Mouse (Mus musculus): ENCODE data around the gene Mlh3. TPM values are rescaled to one million over a fixed set of nuclear protein-coding genes. Genes with fewer than 3 reads are reported as not detected.

Gene Mlh3
- total and polyA plus RNA-seq, 3 experiments: 8.5 to 8.6 TPM; not detected in 1

DNA sequence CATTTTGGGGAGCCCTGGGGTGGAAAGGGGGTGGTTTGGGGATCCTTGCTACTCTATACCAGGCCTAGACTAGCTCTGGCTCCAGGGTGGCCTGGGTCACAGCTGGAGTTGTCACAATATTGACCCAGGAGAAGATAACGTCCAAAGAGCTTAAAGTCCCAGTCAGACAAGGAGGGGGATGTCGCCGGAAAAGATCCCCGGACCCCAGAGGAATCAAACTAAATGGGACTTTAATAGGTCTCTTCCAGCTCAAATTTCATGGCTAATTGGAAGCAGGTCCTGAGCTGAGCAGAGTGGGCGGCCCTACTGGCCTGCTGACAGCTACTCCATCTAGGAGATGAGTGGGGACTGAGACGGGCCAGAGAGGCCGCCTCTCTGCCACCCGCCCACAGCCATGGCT, 72.5 kb downstream of the Mlh3 start:
- TF ChIP-seq ETS1 (IDR thresholded peaks at IDR 0.05; ENCODE audit: low read depth, low read length) (no peak), MYB (IDR thresholded peaks at IDR 0.05; ENCODE audit: low read depth, low read length) (no peak), TAL1 (IDR thresholded peaks at IDR 0.05; ENCODE audit: low read length) (no peak), TBP (IDR thresholded peaks at IDR 0.05; ENCODE audit: low read depth, low read length) (no peak), SMC3 (IDR thresholded peaks at IDR 0.05; ENCODE audit: low read depth, low read length) (no peak), MEF2A (IDR thresholded peaks at IDR 0.05; ENCODE audit: extremely low read depth, insufficient replicate concordance, low read depth, low read length, poor library complexity, severe bottlenecking) (no peak), CHD1 (IDR thresholded peaks at IDR 0.05; ENCODE audit: low read depth, low read length) (no peak), POLR2AphosphoS2 (IDR thresholded peaks at IDR 0.05; ENCODE audit: low read length) (no peak), ZNF384 (IDR thresholded peaks at IDR 0.05; ENCODE audit: low read depth, low read length) (no peak), USF1 (IDR thresholded peaks at IDR 0.05; ENCODE audit: low read depth, low read length) (no peak), ZKSCAN1 (IDR thresholded peaks at IDR 0.05; ENCODE audit: low read depth, low read length) (no peak), MAX (IDR thresholded peaks at IDR 0.05; ENCODE audit: low read length) (no peak), SIN3A (IDR thresholded peaks at IDR 0.05; ENCODE audit: low read length) (no peak), E2F4 (IDR thresholded peaks at IDR 0.05; ENCODE audit: borderline replicate concordance, low read depth, low read length) (no peak), POLR2AphosphoS5 (IDR thresholded peaks at IDR 0.05; ENCODE audit: borderline replicate concordance, low read depth, low read length) (no peak), JUND (IDR thresholded peaks at IDR 0.05; ENCODE audit: low read depth, low read length) (no peak)
- Histone ChIP-seq H3K4me1 (ENCODE audit: control insufficient read depth in 1 of 2, insufficient read depth in 2 of 2, low read length in 2 of 2) (peaks cover 0 to 2% of the 10 kb centered on the region in 2 experiments; a peak in 2 of 4 replicates), H3K27ac (ENCODE audit: control insufficient read depth, low read depth, low read length) (no peak overlapping the region), H3K27me3 (ENCODE audit: control insufficient read depth in 1 of 2, insufficient read depth in 2 of 2, low read length in 2 of 2) (peaks cover 4% of the 10 kb centered on the region in 2 experiments; a peak in 3 of 4 replicates), H3K9me3 (replicated peaks; ENCODE audit: insufficient read depth, low read length) (no peaks in the 10 kb centered on the region), H3K9ac (ENCODE audit: control insufficient read depth, low read depth, low read length, poor library complexity, severe bottlenecking) (no peak overlapping the region), H3K4me3 (ENCODE audit: control insufficient read depth in 1 of 2, insufficient read depth in 1 of 2, low read depth in 2 of 2, low read length in 2 of 2) (no peak overlapping the region), H3K36me3 (ENCODE audit: control insufficient read depth in 1 of 2, insufficient read depth in 2 of 2, low read length in 2 of 2) (no peaks in the 10 kb centered on the region), H3K79me2 (ENCODE audit: control insufficient read depth, insufficient read depth, low read length, poor library complexity) (no peaks in the 10 kb centered on the region)
- DNase-seq (ENCODE audit: low read depth, low spot score): no peak

GRCm38 (mm10) chr12:85197371-85197770, 73.0 kb downstream of the Mlh3 start:
- H3K4me1 ChIP-seq (ENCODE audit: control insufficient read depth in 1 of 2, insufficient read depth in 2 of 2, low read length in 2 of 2): peaks cover 0 to 5% of the 10 kb centered on the region in 2 experiments; a peak in 2 of 4 replicates
- H3K27ac ChIP-seq (ENCODE audit: control insufficient read depth, low read depth, low read length): no peak overlapping the region
- H3K9me3 ChIP-seq (replicated peaks; ENCODE audit: insufficient read depth, low read length): no peaks in the 10 kb centered on the region
- H3K9ac ChIP-seq (ENCODE audit: control insufficient read depth, low read depth, low read length, poor library complexity, severe bottlenecking): no peak overlapping the region
- H3K36me3 ChIP-seq (ENCODE audit: control insufficient read depth in 1 of 2, insufficient read depth in 2 of 2, low read length in 2 of 2): no peaks in the 10 kb centered on the region
- TF ChIP-seq TBP (IDR thresholded peaks at IDR 0.05; ENCODE audit: low read depth, low read length) (no peak), ZC3H11A (IDR thresholded peaks at IDR 0.05; ENCODE audit: low read depth, low read length) (no peak)
- H3K4me3 ChIP-seq (ENCODE audit: control insufficient read depth in 1 of 2, insufficient read depth in 1 of 2, low read depth in 2 of 2, low read length in 2 of 2): no peak overlapping the region
- DNase-seq (ENCODE audit: low read depth, low spot score): no peak
- H3K27me3 ChIP-seq (ENCODE audit: control insufficient read depth in 1 of 2, insufficient read depth in 2 of 2, low read length in 2 of 2): peaks cover 3 to 4% of the 10 kb centered on the region in 2 experiments; a peak in 3 of 4 replicates
- no peaks in the 10 kb centered on the region for H3K79me2 ChIP-seq (ENCODE audit: control insufficient read depth, insufficient read depth, low read length, poor library complexity)
